Mouse (Mus musculus) lung, postnatal 0 days (tissue): Measurements from ENCODE around the gene Basp1.

ENCODE experiments used
- CTCF ChIP-seq: IDR thresholded peaks from 2 replicates; pipeline ENCODE4 v1.5.1; 2016; ENCODE audit warnings: antibody characterized with exemption, mild to moderate bottlenecking
- EP300 ChIP-seq: IDR thresholded peaks from 2 replicates; pipeline ENCODE4 v1.6.1; 2016; ENCODE audit warnings: antibody characterized with exemption, mild to moderate bottlenecking, control low read depth

DNA sequence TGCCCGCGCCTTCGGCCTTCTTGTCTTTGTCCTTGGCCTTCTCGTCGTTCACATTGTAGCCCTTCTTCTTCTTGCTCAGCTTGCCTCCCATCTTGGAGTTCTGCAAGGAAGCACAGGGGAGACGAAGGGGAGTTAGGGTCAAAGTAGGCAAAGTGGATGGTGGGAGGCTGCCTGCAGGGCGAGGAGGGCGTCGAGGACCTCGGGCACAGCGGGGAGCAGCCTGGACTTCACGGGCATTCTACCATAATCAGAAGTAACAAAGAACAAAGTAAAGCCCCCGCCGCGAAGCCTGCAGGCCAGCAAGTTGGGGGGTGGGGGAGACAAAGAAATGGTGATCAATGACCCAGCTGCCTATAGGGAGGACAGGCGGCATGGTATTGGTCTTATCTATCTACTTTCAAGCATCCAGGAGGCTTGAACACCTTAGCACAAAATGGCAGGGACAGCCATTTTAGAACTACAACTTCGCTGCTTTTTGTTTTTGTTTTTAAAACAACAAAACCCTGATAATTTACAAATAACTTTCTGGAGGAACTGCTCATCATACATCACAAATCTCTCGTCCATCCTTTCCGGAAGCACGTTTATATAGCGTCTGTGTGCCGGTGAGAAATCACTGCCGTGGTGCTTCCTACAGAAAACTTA, 48.6 kb downstream of the Basp1 start:
- no peak for TF ChIP-seq CTCF
- no peak for TF ChIP-seq EP300
